ENCODE assay signal across 16 mouse cellular contexts in genomic region chr10:4179049-4179790, GRCm38 (mm10).
DNase-seq lines count a peak whose midpoint lies in the region; ATAC-seq and TF ChIP-seq lines count a peak whose summit lies in the region.
"Had no signal": no experiment of that assay in that cellular context is flagged by ENCODE, and none has a peak within 500 bp of the region (broad histone marks: within the 10 kb centered on the region; RNA-seq: fewer than 3 reads in every experiment).

No protein-coding gene starts in this region.

- peak; percentile 62 to 75 for DNase-seq in heart, adult 18-20 months
- no peak for DNase-seq in heart, embryonic 10.5 days (ENCODE audit: low spot score)
- DNase-seq in testis, postnatal 14 days (ENCODE audit: low spot score), result peak; percentile 41
- DNase-seq in testis, postnatal 10 days (ENCODE audit: low spot score), result no peak
- no peak for DNase-seq in heart, postnatal 0 days (ENCODE audit: low spot score)
- DNase-seq in cerebellum, adult 9-11 months, result no peak
- no peak for DNase-seq in cerebellum, adult 2 months
- DNase-seq: cerebellum, adult 18-20 months; embryo, embryonic 11 days; kidney, adult 9 months; layer of hippocampus, adult 9-11 months; left cerebral cortex, postnatal 4 days; thymus, adult 2 months had no signal

- ATAC-seq in heart, postnatal 0 days (ENCODE audit: insufficient read depth, low read depth), result no peak
- ATAC-seq in stomach, embryonic 15.5 days (ENCODE audit: insufficient read depth, low FRiP score, low read depth), result 0 out of 2 replicates have a peak, but pooled peaks have one; percentile 36
- ATAC-seq: midbrain, embryonic 13.5 days had no signal

- no peak overlapping the region for H3K9ac ChIP-seq in heart, postnatal 0 days (replicated peaks; ENCODE audit: low read depth, low read length)
- H3K9ac ChIP-seq in stomach, embryonic 15.5 days, result no peak overlapping the region
- H3K9ac ChIP-seq: hindbrain, embryonic 15.5 days; midbrain, embryonic 13.5 days had no signal

- no peak overlapping the region for H3K4me2 ChIP-seq in heart, postnatal 0 days (ENCODE audit: low read depth, low read length)
- H3K4me2 ChIP-seq in stomach, embryonic 15.5 days, result no peak overlapping the region
- H3K4me2 ChIP-seq: hindbrain, embryonic 15.5 days; midbrain, embryonic 13.5 days had no signal

- WGBS in heart, embryonic 10.5 days, result 83% methylated on average over 7 of the region's 7 CpGs
- WGBS in heart, postnatal 0 days, result 73% methylated on average over 7 of the region's 7 CpGs
- 68% methylated on average over 7 of the region's 7 CpGs for WGBS in stomach, embryonic 15.5 days
- WGBS in cerebellum, adult 2 months, result 78% methylated on average over 7 of the region's 7 CpGs

- no peak for TF ChIP-seq CTCF in heart, postnatal 0 days (IDR thresholded peaks at IDR 0.05; ENCODE audit: low read depth)
- no peak for TF ChIP-seq CTCF in cerebellum, adult 2 months (IDR thresholded peaks at IDR 0.05; ENCODE audit: borderline replicate concordance, insufficient read depth, low read depth, low read length)

- peaks cover 14% of the 10 kb centered on the region for H3K4me1 ChIP-seq in heart, embryonic 10.5 days
- no peaks in the 10 kb centered on the region for H3K4me1 ChIP-seq in heart, postnatal 0 days (ENCODE audit: control insufficient read depth, insufficient read depth)
- H3K4me1 ChIP-seq in stomach, embryonic 15.5 days, result peaks cover 10% of the 10 kb centered on the region; the same call in 1 of the 2 replicates
- no peaks in the 10 kb centered on the region for H3K4me1 ChIP-seq in cerebellum, adult 2 months (ENCODE audit: control insufficient read depth, insufficient read depth, low read length)

- no peak for TF ChIP-seq POLR2A in cerebellum, adult 2 months (IDR thresholded peaks at IDR 0.05; ENCODE audit: borderline replicate concordance, insufficient read depth, low read length)

- no peak overlapping the region for H3K27ac ChIP-seq in heart, embryonic 10.5 days
- no peak overlapping the region; the same call in 1 of the 2 replicates for H3K27ac ChIP-seq in heart, postnatal 0 days (ENCODE audit: low read depth)
- H3K27ac ChIP-seq in stomach, embryonic 15.5 days, result peak overlapping the region; percentile 62
- no peak overlapping the region for H3K27ac ChIP-seq in cerebellum, adult 2 months (ENCODE audit: insufficient read depth, low read length)
- H3K27ac ChIP-seq: hindbrain, embryonic 15.5 days; midbrain, embryonic 13.5 days had no signal

- H3K9me3 ChIP-seq in heart, embryonic 10.5 days, result no peaks in the 10 kb centered on the region
- H3K9me3 ChIP-seq in heart, postnatal 0 days (replicated peaks; ENCODE audit: control insufficient read depth, low read length), result no peaks in the 10 kb centered on the region
- no peaks in the 10 kb centered on the region for H3K9me3 ChIP-seq in stomach, embryonic 15.5 days
- H3K9me3 ChIP-seq: hindbrain, embryonic 15.5 days; midbrain, embryonic 13.5 days had no signal

- TF ChIP-seq EP300 in heart, postnatal 0 days (IDR thresholded peaks at IDR 0.05; ENCODE audit: low read depth), result peak; percentile 43; the same call in 1 of the 2 replicates

- no peak overlapping the region for H3K4me3 ChIP-seq in heart, embryonic 10.5 days
- H3K4me3 ChIP-seq in heart, postnatal 0 days (ENCODE audit: low read depth, low read length), result no peak overlapping the region
- H3K4me3 ChIP-seq in stomach, embryonic 15.5 days (replicated peaks), result no peak overlapping the region
- no peak overlapping the region for H3K4me3 ChIP-seq in cerebellum, adult 2 months (replicated peaks; ENCODE audit: insufficient read depth, low read depth, low read length)
- H3K4me3 ChIP-seq: hindbrain, embryonic 15.5 days; midbrain, embryonic 13.5 days had no signal

- H3K36me3 ChIP-seq in heart, embryonic 10.5 days, result no peaks in the 10 kb centered on the region
- H3K36me3 ChIP-seq in heart, postnatal 0 days (replicated peaks; ENCODE audit: control insufficient read depth, insufficient read depth, low read length), result no peaks in the 10 kb centered on the region
- no peaks in the 10 kb centered on the region for H3K36me3 ChIP-seq in stomach, embryonic 15.5 days
- H3K36me3 ChIP-seq: hindbrain, embryonic 15.5 days; midbrain, embryonic 13.5 days had no signal

- no peaks in the 10 kb centered on the region for H3K27me3 ChIP-seq in heart, embryonic 10.5 days (ENCODE audit: insufficient read depth, poor library complexity, severe bottlenecking)
- H3K27me3 ChIP-seq in heart, postnatal 0 days (ENCODE audit: control insufficient read depth, insufficient read depth, low read length), result no peaks in the 10 kb centered on the region
- H3K27me3 ChIP-seq in stomach, embryonic 15.5 days (replicated peaks), result no peaks in the 10 kb centered on the region
- no peaks in the 10 kb centered on the region for H3K27me3 ChIP-seq in cerebellum, adult 2 months (ENCODE audit: control insufficient read depth, insufficient read depth, low read length)
- H3K27me3 ChIP-seq: hindbrain, embryonic 15.5 days; midbrain, embryonic 13.5 days had no signal

Comparison
In these comparisons a context has a peak if more than half of its experiments do, and no peak if none do; other contexts are left out.
1. DNase-seq: peak in heart, adult 18-20 months (2 of 2) and testis, postnatal 14 days (single experiment); none in heart, embryonic 10.5 days (single experiment), testis, postnatal 10 days (single experiment), heart, postnatal 0 days (single experiment), cerebellum, adult 9-11 months (single experiment) and cerebellum, adult 2 months (0 of 2).